Mouse (Mus musculus) heart, postnatal 36 days (tissue): Measurements from ENCODE around the gene Smo. TPM values are rescaled to one million over a fixed set of nuclear protein-coding genes. Genes with fewer than 3 reads are reported as not detected.
"Not testable (repeated sequence)": the region's sequence is repeated elsewhere in the genome, so short reads cannot be mapped to it uniquely, and the experiment has no call there.

Experiments used
- DNase-seq, 2 experiments: peaks; one replicate each; pipeline ENCODE4 v3.0.0; 2021 to 2022
- intact Hi-C: fragments of 180-260 bp; cut with DNase I; formaldehyde crosslinking; loops from one replicate; pipeline ENCODE4 v1.15.1; 2025
- total RNA-seq, 2 experiments: library from RNA; stranded (reverse); gene quantifications; 2 replicates each; pipeline ENCODE4 v1.2.3; 2021

Smo gene
- total RNA-seq, 2 experiments from 2014 or later, result 9.0 to 10.0 TPM

DNA sequence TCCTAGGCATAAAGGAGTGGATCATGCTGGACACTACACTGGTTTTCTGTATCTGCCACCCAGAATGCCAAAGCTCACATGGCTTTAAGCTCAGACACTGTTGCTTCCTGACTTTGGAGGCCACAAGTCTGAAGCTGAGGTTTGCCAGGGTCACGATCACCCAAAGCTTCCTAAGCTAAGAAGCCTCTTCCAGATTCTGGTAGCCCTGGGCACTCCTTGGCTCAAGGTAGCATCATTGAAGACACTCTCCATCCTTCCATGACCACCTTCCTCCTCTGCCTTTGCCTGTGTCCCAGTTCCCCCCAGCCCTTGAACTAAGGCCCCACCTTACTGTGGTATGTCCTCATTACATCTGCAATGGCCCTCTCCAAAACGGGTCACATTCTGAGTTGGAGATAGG is 13.4 kb upstream of the Smo start:
- no peak for DNase-seq
- intact Hi-C loops, result no loop called here

DNA sequence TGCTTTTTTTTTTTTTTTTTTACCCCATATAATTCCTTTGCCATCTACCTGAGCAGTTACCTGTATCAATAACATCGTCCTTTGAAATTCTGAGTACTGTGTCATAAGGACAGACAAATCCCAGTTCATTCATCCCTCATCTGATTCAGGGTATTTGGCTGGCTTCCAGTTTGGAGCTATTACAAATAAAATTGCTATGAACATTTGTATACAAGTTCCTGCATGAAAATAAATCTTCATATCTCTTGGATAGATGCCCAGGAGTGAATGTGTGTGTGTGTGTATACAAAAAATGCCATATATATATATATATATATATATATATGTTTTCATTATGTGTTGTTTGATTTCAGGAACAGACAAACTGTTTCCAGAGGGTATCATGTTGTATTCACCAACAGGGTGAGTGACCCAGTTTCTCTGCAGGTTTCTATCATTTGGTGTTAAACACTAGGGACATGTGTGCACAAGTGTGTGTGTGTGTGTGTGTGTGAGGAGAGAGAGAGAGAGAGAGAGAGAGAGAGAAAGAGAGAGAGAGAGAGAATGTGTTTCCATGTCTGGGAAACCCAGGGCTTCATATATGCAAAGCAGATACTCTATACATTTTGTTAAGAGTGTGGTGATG is 8.6 kb upstream of the Smo start:
- intact Hi-C loops, result no loop called here

DNA sequence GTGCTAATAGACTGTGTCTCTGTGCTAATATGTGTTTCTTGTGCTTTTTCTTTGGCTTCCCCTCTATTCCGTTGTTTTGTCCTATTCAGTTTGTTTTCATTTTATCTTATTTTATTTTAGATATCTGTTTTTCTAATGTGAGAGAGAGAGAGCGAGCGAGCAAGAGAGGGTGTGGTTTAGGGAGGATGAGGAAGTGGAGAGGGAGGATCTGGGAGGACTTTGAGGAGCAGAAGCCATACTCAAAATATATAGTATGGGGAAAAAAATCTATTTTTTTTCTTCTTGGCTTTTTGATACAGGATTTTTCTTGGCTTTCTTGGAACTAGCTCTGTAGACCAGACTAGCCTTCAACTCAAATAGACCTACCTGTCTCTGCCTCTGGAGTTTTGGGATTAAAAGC is 7.3 kb upstream of the Smo start:
- intact Hi-C loops, result no loop called here

More for the DNA sequence above, 8.6 kb upstream of the Smo start:
- no peak for DNase-seq

DNA sequence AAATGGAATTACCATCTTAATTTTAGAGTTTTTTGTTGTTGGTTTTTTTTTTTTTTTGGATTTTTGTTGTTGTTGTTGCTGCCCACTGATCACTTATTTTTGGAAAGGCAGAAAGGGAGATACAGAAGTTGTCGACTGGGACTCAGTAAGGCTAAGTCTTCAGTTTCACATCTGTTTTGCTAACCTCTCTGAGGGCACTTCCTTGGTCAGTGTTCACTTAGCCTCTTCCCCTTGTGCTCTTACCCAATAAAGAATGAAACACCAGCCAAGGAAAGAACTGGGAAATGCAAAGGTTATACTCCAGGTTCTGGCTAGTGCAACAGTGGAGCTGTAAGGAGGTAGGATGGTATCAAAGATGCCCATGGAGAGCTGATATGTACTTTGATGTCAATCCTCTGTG is 5.8 kb upstream of the Smo start:
- intact Hi-C loops, result no loop called here

More for the DNA sequence above, 7.3 kb upstream of the Smo start:
- no peak for DNase-seq

DNA sequence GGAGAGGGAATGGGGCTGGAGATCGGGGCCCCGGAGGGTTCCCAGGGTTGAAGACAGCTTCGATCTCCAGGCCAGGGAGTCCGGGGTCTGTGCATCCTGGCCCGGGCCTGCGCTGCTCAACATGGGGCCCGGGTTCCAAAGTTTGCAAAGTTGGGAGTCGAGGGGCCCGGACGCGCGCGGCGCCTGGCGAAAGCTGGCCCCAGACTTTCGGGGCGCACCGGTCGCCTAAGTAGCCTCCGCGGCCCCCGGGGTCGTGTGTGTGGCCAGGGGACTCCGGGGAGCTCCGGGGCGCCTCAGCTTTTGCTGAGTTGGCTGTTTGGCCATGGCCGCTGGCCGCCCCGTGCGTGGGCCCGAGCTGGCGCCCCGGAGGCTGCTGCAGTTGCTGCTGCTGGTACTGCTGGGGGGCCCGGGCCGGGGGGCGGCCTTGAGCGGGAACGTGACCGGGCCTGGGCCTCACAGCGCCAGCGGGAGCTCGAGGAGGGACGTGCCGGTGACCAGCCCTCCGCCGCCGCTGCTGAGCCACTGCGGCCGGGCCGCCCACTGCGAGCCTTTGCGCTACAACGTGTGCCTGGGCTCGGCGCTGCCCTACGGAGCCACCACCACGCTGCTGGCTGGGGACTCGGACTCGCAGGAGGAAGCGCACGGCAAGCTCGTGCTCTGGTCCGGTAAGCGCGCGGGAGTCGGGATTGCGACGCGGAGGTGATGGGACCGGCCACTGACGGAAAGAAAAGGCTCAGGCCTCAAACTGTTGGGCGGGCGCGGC is 567 bp downstream of the Smo start:
- DNase-seq, result peak; percentile 55 to 72
- intact Hi-C loops, result loop anchor here (2.0 kb wide), 1 partner anchor 33 kb away; the partner anchor contains the start of gene Ahcyl2

More for the DNA sequence above, 5.8 kb upstream of the Smo start:
- DNase-seq, result no peak

- intact Hi-C loops, result no loop called here
- no peak for DNase-seq
Measured at GRCm38 (mm10) chr6:29736610-29737458, 1.5 kb downstream of the Smo start.

DNA sequence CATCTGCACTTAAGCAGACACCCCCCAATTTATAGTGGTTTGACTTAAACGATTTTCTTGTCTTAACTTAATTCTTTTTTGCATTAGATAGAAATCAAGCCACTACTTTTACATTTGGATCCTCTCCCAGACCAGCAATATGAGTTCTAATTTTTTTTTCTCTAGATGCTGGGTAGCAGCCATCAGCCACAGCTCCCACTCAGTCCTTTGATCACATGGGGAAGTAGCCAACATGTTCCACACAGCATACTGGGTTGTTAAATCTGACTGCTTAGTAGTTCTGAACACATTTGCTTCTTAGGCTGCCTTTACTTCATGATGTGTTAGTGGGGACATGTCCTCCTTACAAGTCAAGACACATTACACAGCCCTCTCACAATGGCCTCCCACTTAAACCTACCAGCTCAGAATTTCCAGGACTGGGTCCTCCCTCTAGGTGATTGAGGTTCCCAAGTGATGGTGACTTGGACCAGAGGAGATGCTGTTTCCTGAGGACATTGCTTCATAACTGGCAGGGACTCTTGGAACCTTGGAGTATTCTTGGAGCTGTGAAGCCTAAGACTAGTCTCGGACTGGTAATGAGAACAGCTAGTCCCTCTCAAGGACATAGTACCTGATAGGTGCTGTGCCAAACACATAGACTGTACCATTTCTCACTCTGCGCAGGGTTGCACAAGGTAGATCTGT is 16.3 kb downstream of the Smo start:
- intact Hi-C loops, result no loop called here
- no peak for DNase-seq

- intact Hi-C loops, result no loop called here
- no peak for DNase-seq
Measured at GRCm38 (mm10) chr6:29753336-29753735, 18.0 kb downstream of the Smo start.

GRCm38 (mm10) chr6:29756001-29756400 is 20.7 kb downstream of the Smo start:
- no peak for DNase-seq
- intact Hi-C loops, result no loop called here

DNA sequence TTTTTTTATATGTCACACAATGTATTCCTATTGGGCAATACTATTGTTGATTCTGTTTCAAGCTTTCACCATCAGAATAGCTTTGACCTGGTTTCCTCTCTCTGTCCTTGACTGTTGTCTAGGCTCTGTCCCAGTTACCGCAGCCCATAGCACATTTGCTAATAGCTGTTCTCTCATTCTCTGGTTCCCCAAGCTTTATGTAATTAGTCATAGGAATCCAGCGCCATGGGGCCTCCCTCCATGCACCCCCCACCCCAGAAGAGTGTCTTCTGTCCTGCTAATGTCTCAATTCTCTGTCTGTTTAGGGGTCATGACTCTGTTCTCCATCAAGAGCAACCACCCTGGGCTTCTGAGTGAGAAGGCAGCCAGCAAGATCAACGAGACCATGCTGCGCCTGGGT is 21.2 kb downstream of the Smo start:
- intact Hi-C loops, result no loop called here

DNA sequence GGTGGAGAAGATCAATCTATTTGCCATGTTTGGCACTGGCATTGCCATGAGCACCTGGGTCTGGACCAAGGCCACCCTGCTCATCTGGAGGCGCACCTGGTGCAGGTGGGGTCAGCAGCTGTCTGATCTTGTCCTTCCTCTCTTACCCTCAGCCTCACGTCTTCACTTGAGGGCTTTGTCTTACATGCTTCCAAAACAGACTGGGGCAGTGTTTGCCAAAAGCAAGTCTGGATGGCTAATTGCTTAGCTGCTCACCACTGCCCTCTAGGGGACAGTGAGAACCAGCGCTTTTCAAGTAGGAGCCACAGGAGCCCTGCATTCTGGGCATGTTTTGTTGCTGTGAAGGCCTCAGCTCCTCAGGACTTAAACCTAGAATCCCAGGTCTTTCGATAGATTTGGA is 23.1 kb downstream of the Smo start:
- peak; percentile 76 to 78 for DNase-seq
- intact Hi-C loops, result loop anchor here (1.0 kb wide), 1 partner anchor 46 kb away; no protein-coding TSS in a partner anchor

More for the DNA sequence above, 21.2 kb downstream of the Smo start:
- no peak for DNase-seq

- intact Hi-C loops, result no loop called here
- no peak for DNase-seq
Measured at GRCm38 (mm10) chr6:29759012-29759679, 23.8 kb downstream of the Smo start.

DNA sequence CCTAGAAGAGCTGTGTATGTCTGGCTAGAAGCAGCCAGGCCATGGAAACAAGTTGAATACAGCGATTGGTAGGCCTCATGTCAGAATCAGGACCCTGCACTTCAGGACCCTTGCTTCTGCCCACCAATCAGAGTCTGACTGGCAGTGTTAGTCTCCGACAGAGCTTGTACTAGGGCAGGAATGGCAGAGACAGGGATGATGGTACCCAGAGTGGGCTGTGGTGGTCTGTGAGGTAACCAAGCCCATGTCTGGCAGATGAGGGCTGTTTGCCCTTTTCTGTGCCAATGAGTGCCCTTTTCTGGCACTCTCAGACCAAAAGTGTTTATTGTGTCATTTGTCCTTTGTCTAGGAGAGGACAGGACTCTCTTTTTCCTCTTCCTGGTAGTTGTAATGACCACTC is 25.1 kb downstream of the Smo start:
- DNase-seq, intact Hi-C loops: not testable (repeated sequence)

DNA sequence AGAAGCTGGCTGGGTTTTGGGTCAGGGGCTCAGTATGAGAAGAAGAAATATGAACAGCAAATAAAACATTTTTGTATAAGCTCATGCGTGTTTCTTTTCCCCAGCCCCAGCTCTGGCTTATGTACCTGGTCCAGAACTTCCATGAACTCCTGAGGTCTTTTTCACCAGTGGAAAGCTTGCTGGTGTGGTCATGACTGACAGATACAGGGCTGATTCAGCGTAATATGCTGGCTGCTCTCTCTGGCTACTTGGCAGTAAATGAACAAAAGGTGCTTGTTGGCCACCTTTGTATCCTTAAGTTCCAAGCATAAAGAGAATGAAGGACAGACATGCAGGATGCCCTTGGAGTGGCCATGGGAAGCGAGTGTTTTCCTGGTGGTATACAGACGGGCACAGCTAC is 26.0 kb downstream of the Smo start:
- intact Hi-C loops, result no loop called here
- no peak for DNase-seq

- no peak for DNase-seq
- intact Hi-C loops, result no loop called here
Measured at GRCm38 (mm10) chr6:29762524-29762923, 27.2 kb downstream of the Smo start.

GRCm38 (mm10) chr6:29766874-29767273 is 31.6 kb downstream of the Smo start:
- no peak for DNase-seq
- intact Hi-C loops, result loop anchor here (5.0 kb wide), 1 partner anchor 50 kb away; no protein-coding TSS in a partner anchor

GRCm38 (mm10) chr6:29767813-29768660 is 32.7 kb downstream of the Smo start, which contains the start of gene Ahcyl2:
TSS of gene Ahcyl2 (plus strand) at chr6:29768011.
- intact Hi-C loops, result loop anchor here (2.0 to 5.0 kb wide), 2 partner anchors 33 to 49 kb away; partner anchors contain the start of gene Smo

GRCm38 (mm10) chr6:29768791-29769441 is 33.6 kb downstream of the Smo start:
- intact Hi-C loops, result loop anchor here (2.0 to 5.0 kb wide), 2 partner anchors 34 to 48 kb away; partner anchors contain the start of gene Smo

More at GRCm38 (mm10) chr6:29767813-29768660, 32.7 kb downstream of the Smo start, which contains the start of gene Ahcyl2:
- peak; percentile 91 for DNase-seq

More at GRCm38 (mm10) chr6:29768791-29769441, 33.6 kb downstream of the Smo start:
- DNase-seq, result peak in 1 of 2 experiments; percentile 44
